Mouse (Mus musculus): ENCODE data around the gene Lrrc36.

The Lrrc36 gene

GRCm38 (mm10) chr8:105413391-105413790 is at the start of gene Lrrc36, which contains the start of gene Kctd19:
TSS of gene Lrrc36 (plus strand) at chr8:105413571.
TSS of gene Kctd19 (minus strand) at chr8:105413502.
- DNase-seq, result peak; percentile 80

GRCm38 (mm10) chr8:105367107-105367506 is 46.3 kb upstream of the Lrrc36 start:
- DNase-seq, result no peak

DNA sequence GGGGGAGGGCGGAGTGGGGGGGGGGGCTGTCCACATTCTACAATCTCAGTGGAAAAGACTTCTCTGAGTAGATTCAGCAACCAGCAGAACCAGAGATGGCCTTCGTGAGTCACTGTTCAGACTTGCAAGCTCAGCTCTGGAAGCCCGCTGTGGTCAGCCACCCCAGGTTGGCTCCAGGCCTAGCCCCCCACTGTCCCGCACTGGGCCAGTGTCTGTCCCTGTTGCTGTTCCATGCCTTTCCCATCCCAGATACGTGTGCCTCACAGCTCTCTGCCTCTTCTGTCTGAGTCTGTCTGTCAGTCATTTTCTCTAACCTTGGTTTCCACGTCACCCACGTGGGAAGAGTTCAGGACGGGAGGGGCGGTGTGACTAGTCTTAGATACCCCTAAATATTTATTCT is 40.9 kb upstream of the Lrrc36 start:
- no peak for DNase-seq

DNA sequence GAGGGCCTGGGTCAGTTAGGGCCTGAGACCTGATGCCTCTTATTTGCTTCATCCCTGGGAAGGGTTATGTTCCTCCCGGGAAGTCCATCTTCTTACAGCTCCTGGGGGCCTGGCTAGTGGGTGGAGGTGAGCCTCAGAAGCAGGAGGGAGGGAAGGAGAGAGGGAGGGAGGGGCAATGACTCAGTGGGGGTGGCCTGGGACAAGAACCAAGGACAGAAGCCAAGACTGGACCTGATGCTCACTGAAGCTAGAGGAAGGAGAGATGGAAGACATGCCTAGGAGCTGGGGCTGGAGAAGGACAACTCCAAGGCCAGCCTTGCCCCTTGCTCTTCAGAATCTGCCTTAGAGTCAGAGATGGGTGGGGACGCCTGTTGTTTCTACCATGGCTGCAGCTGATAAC is 40.3 kb upstream of the Lrrc36 start, which contains the start of gene Plekhg4:
Gene Plekhg4 (plus strand): TSS at position 243 of the 400 bp plus-strand sequence.
- no peak for DNase-seq

DNA sequence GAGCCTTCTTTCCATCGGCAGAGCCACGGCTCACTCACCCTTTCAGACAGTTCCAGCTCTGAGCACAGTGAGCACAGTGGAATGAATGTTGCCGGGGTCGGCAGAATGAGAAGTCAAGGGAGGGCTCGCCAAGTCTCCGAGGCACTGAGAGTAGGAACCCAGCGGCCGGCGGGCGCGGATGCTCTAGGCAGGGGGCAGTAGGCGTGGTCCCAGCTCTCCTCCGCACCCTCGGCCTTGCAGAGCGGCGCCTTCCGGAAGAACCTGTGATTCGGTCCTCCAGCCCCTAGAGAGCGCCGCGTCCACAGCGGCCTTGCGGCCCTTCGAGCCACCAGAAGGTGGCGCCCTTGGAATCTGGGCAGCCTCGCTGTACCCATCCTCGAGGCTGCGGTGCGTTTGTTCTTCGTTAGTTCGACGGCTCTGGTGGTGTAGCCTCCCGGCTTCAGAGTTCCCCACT is 38.8 kb upstream of the Lrrc36 start:
- DNase-seq, result peak; percentile 67 to 70

DNA sequence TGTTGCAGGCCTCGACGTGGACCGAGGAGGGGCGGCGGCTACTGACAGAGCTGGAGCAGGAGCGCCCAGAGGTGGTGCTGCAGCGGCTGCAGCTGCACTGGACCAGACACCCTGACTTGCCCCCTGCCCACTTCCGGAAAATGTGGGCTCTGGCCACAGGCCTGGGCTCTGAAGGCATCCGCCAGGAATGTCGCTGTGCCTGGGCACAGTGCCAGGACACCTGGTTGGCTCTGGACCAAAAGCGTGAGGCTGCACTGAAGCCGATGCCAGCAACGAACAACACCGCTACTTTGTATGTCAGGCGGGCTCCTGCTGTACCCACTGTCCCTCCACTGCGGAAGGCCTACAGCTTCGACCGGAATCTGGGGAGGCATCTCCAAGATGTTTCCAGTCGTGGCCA is 34.7 kb upstream of the Lrrc36 start:
- peak; percentile 85 to 86 for DNase-seq

- no peak for DNase-seq
Measured at GRCm38 (mm10) chr8:105380308-105380707, 33.1 kb upstream of the Lrrc36 start.

GRCm38 (mm10) chr8:105384070-105384469 is 29.3 kb upstream of the Lrrc36 start:
- no peak for DNase-seq

- DNase-seq, result peak; percentile 38 to 52
Measured at GRCm38 (mm10) chr8:105387151-105387550, 26.2 kb upstream of the Lrrc36 start.

- peak; percentile 71 to 79 for DNase-seq
Measured at GRCm38 (mm10) chr8:105389096-105389495, 24.3 kb upstream of the Lrrc36 start.

DNA sequence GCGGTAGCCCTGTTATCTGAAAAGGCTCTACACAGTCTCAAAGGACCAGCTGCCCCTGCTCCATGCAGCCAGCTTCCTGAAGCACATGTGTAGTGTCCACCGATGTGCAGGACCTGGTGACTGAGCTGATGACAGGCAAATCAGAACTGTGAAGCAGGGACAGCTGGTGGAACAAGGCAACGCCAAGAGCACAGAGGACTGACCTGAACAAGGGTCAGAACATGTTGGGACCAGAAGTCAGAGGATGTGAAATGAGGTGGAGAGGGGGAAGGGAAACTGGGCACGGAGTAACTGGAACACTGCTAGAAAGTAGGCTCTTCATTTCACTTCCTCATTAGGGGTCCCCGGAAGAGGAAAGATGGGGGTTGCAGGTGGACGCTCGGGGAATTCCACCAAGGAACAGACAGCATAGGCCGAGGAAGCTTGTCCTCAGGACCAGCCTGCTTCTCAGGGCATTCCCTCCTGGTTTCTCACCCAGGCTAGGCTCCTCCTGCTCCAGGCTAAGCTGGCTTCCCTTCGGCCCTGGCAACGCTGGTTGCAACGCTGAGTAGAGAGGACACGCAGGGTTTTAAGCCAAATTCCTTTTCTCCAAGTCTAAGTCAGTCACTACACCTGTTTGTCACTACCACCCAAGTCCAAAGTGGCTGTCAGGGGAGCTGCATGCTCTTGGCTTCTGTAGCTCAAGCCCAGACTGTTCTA is 20.1 kb upstream of the Lrrc36 start:
- DNase-seq, result peak in 1 of 2 experiments; percentile 33

- peak in 1 of 2 experiments; percentile 26 for DNase-seq
Measured at GRCm38 (mm10) chr8:105393915-105394314, 19.5 kb upstream of the Lrrc36 start.

DNA sequence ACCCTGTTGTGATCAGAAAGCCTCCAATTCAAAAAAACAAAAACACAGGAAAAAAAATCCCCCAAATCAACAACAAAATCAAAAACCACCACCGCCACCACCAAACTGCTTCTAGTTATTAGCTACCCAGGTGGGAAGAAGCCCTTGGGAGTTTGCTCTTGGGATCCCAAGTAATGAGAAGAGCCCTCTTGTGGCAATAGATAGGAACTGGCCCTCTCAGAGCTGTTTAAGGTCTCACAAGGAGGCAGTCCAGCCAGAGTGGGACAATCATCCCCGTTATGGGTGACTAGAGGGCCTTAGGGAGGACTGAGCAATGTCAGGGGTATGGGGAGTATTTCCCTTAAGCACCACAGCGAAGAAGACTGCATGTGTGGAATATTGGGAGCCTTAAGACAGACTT is 15.6 kb upstream of the Lrrc36 start:
- peak in 1 of 2 experiments; percentile 65 for DNase-seq

- DNase-seq, result no peak
Measured at GRCm38 (mm10) chr8:105400016-105400415, 13.4 kb upstream of the Lrrc36 start.

GRCm38 (mm10) chr8:105403467-105403866 is 9.9 kb upstream of the Lrrc36 start:
- no peak for DNase-seq

DNA sequence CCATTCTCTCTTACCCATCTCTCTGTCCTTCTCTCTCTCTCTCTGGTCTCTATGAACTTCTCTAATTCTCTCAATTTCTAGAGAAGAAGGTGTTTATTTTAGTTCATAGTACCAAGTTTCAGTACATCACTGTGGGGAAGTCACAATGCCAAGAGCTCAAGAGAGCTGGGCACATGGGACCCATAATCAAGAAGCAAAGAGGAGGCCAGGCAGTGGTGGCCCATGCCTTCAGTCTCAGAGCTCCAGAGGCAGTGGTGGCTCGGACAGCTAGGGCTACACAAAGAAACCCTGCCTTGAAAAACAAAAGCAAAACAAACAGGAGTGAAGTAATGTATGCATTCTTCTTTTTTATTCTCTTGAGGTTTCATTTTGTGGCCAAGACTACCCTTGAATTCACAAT is 8.9 kb upstream of the Lrrc36 start:
- no peak for DNase-seq

- DNase-seq, result peak; percentile 47 to 68
Measured at GRCm38 (mm10) chr8:105406416-105406815, 7.0 kb upstream of the Lrrc36 start.

DNA sequence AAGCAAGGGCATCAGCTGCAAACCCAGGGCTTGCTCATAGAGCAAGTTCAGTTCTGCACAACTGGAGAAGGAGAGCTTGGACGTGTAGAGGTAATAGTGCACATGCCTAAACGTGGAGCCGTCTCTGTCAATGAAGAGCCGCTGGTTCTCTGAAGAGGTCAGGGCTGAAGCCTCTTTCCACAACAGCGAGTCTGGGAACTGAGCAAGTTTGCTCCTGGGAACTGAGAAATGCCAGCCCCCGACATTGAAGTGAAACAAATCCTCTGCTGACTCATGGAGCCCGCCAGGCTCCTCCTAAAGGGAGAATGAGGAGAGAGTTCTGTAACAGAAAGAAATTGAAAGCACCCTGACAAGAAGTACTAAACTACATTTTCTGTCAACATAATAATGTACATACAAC is 5.0 kb upstream of the Lrrc36 start:
- DNase-seq, result no peak

DNA sequence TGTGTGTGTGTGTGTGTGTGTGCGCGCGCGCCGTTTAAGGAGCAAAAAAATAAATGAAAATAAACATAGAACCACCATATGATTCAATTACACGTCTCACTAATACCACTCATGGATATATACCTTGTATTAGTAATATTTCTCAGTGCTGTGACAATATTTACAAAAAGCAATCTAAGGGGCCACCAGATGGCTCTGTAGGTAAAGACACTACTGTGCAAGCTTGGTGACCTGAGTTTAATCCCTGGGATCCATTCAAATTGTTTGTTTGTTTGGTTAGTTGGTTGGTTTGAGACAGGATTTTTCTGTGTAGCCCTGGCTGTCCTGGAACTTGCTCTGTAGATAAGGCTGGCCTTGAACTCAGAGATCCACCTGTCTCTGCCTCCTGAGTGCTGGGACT is 3.4 kb upstream of the Lrrc36 start:
- no peak for DNase-seq

GRCm38 (mm10) chr8:105418992-105419391 is 5.6 kb downstream of the Lrrc36 start:
- no peak for DNase-seq

- DNase-seq, result no peak
Measured at GRCm38 (mm10) chr8:105419800-105420199, 6.4 kb downstream of the Lrrc36 start.

DNA sequence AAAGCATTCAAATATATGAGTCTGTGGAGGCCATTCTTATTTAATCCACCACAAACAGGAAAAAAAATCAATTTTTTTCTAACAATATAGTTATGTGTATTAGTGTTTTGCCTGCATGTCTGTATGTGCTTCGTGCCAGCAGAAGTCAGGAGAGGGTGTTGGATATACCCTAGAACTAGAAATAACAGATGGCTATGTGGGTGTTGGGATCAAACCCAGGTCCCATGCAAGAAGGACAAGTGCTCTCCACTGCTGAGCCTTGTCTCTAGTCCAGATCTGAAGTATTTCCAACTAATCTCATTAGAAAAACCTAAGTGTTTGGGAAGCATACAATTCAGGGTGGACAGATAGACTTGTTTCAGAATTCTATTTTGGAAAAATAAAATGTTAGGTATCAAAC is 8.6 kb downstream of the Lrrc36 start:
- no peak for DNase-seq

DNA sequence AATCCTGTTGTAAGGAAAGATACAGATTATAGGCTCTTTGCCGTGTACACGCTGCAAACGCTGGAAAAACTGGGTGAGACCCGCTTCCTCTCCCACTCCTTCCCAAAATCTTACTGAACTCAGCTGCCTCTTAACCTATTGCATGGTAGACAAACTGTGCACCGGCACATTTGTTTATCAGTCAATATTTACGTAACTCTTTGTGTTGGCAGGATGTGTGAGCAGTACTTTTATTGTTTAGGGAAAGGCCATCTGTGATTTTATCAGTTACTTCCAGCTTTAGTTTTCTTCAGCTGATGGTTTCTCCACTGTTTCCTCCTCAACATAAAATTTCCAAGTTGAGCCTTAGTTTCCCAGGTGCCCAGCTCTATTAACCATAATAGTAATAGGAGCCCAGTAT is 13.5 kb downstream of the Lrrc36 start:
- no peak for DNase-seq

- DNase-seq, result no peak
Measured at GRCm38 (mm10) chr8:105431743-105432515, 18.6 kb downstream of the Lrrc36 start.
